Mouse (Mus musculus) spleen, adult 2 months (tissue): ENCODE measurements around the gene Dusp3.

ENCODE experiments used
- CTCF ChIP-seq: fragments of 200-500 bp; IDR thresholded peaks from 2 replicates; pipeline ENCODE4 v1.5.1; 2011; ENCODE audit warnings: mild to moderate bottlenecking, inconsistent platforms; ENCODE audit not compliant: insufficient read depth, insufficient read length, insufficient replicate concordance; ENCODE audit errors: extremely low read depth
- POLR2A ChIP-seq: fragments of 200-500 bp; IDR thresholded peaks from 2 replicates; pipeline ENCODE4 v1.6.1; 2011; ENCODE audit warnings: low read depth, low read length, inconsistent platforms

- TF ChIP-seq CTCF (no peak), POLR2A (no peak)
Measured at GRCm38 (mm10) chr11:102023406-102023805, 36.6 kb upstream of the Dusp3 start.
